Mouse (Mus musculus): ENCODE data around the gene Olfr495. TPM values are rescaled to one million over a fixed set of nuclear protein-coding genes. Genes with fewer than 3 reads are reported as not detected.

Olfr495 gene
- polyA plus RNA-seq (2014; fragmentation: Nextera tagmentation; extraction: Ambion mirVana) = not detected in 2 replicates

DNA sequence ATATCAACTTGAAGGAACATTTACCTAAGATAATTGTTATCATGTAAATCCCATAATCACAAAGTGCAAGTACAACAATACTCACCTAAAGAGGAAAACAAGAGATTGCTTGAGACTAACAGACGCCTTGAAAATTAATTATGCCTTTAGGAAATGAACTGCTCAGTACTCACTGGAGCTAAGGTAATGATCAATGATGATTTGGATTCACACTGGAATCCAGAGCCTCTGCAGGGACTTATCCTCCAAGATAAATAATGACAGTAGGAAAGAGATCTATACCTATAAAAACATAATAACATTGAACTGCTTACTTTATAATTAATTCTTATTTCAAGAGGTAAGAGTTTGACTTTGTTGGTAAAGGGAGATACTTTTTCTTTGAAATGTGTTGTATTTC, at the start of gene Olfr495:
TSS of gene Olfr495 (plus strand) at position 301 of the 400 bp plus-strand sequence.
- Histone ChIP-seq H3K27me3 (ENCODE audit: control insufficient read depth, insufficient read depth, low read length) (no peaks in the 10 kb centered on the region), H3K27ac (replicated peaks; ENCODE audit: low read depth, low read length) (no peak within 1 kb of the TSS), H3K9ac (ENCODE audit: low read length) (no peak within 1 kb of the TSS), H3K4me2 (ENCODE audit: low read depth, severe bottlenecking) (no peak within 1 kb of the TSS), H3K9me3 (ENCODE audit: control insufficient read depth, low read length) (no peaks in the 10 kb centered on the region), H3K36me3 (ENCODE audit: control insufficient read depth, insufficient read depth, low read length) (no peaks in the 10 kb centered on the region), H3K4me3 (ENCODE audit: low read depth, low read length) (no peak within 1 kb of the TSS), H3K4me1 (ENCODE audit: control insufficient read depth, insufficient read depth, low read length) (no peaks in the 10 kb centered on the region)
- 69% methylated on average over 1 of the region's 1 CpGs for WGBS
- no peak for DNase-seq (ENCODE audit: low spot score)
- ATAC-seq (ENCODE audit: insufficient number of reproducible peaks, low FRiP score, low TSS enrichment, low read depth) = no peak

DNA sequence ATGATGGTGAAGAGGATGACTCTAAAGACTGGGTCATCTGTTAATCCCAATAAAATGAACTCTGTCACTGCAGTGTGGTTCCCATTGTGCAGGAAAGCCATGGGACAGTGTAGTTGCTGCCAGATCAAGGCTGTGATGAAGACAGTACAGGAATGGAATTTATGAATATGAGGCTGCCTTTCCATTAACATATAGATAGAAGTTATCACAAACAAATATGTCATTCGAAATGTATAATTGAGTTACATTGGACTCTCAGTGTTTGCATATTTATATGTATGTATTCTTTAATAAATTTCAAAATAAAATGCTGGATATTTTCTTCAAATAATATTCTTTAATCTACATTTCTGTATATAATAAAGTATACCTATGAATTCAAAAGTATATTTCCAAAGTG, 46.1 kb upstream of the Olfr495 start, which contains the start of gene Olfr493:
TSS of gene Olfr493 (minus strand) at position 101 of the 400 bp plus-strand sequence.
- Histone ChIP-seq H3K4me1 (ENCODE audit: control insufficient read depth, insufficient read depth, low read length) (no peaks in the 10 kb centered on the region), H3K9me3 (ENCODE audit: control insufficient read depth, low read length) (no peaks in the 10 kb centered on the region), H3K4me2 (ENCODE audit: low read depth, severe bottlenecking) (no peak within 1 kb of the TSS), H3K4me3 (ENCODE audit: low read depth, low read length) (no peak within 1 kb of the TSS), H3K27me3 (ENCODE audit: control insufficient read depth, insufficient read depth, low read length) (no peaks in the 10 kb centered on the region), H3K27ac (replicated peaks; ENCODE audit: low read depth, low read length) (no peak within 1 kb of the TSS), H3K9ac (ENCODE audit: low read length) (no peak within 1 kb of the TSS), H3K36me3 (ENCODE audit: control insufficient read depth, insufficient read depth, low read length) (no peaks in the 10 kb centered on the region)
- DNase-seq (ENCODE audit: low spot score) (no peak), ATAC-seq (ENCODE audit: insufficient number of reproducible peaks, low FRiP score, low TSS enrichment, low read depth) (no peak)
- WGBS = 67% methylated on average over 1 of the region's 1 CpGs

DNA sequence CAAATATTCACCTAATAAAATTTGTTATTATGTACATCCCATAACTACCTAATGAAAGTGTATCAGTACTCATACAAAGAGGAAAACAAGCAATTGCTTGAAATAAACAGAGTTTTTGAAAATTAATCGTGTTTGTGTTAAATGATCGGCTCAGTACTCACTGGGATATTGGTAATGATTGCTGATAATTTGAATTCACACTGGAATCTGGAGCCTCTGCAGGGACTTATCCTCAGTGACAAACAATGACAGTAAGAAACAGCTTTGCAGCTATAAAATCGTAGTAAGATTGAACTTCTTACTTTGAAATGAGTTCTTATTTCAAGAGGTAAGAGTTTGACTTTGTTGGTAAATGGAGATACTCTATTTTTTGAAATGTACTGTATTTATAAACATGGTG, 27.9 kb upstream of the Olfr495 start, which contains the start of gene Olfr494:
TSS of gene Olfr494 (plus strand) at position 301 of the 400 bp plus-strand sequence.
- ATAC-seq (ENCODE audit: insufficient number of reproducible peaks, low FRiP score, low TSS enrichment, low read depth) = no peak
- no peaks in the 10 kb centered on the region for H3K36me3 ChIP-seq (ENCODE audit: control insufficient read depth, insufficient read depth, low read length)
- H3K27me3 ChIP-seq (ENCODE audit: control insufficient read depth, insufficient read depth, low read length) = no peaks in the 10 kb centered on the region
- no peak within 1 kb of the TSS for H3K27ac ChIP-seq (replicated peaks; ENCODE audit: low read depth, low read length)
- H3K9ac ChIP-seq (ENCODE audit: low read length) = no peak within 1 kb of the TSS
- no peaks in the 10 kb centered on the region for H3K9me3 ChIP-seq (ENCODE audit: control insufficient read depth, low read length)
- no peak for DNase-seq (ENCODE audit: low spot score)
- no peaks in the 10 kb centered on the region for H3K4me1 ChIP-seq (ENCODE audit: control insufficient read depth, insufficient read depth, low read length)
- no peak within 1 kb of the TSS for H3K4me2 ChIP-seq (ENCODE audit: low read depth, severe bottlenecking)
- no peak within 1 kb of the TSS for H3K4me3 ChIP-seq (ENCODE audit: low read depth, low read length)
- WGBS = 77% methylated on average over 3 of the region's 3 CpGs

DNA sequence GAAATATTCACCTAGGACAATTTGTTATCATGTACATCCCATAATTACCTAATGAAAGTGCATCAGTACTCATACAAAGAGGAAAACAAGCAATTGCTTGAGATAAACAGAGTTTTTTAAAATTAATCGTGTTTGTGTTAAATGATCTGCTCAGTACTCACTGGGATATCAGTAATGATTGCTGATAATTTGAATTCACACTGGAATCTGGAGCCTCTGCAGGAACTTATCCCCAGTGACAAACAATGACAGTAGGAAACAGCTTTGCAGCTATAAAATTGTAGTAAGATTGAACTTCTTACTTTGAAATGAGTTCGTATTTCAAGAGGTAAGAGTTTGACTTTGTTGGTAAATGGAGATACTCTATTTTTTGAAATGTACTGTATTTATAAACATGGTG, 27.2 kb downstream of the Olfr495 start, which contains the start of gene Olfr497:
TSS of gene Olfr497 (plus strand) at position 301 of the 400 bp plus-strand sequence.
- no peaks in the 10 kb centered on the region for H3K4me1 ChIP-seq (ENCODE audit: control insufficient read depth, insufficient read depth, low read length)
- no peaks in the 10 kb centered on the region for H3K9me3 ChIP-seq (ENCODE audit: control insufficient read depth, low read length)
- no peaks in the 10 kb centered on the region for H3K36me3 ChIP-seq (ENCODE audit: control insufficient read depth, insufficient read depth, low read length)
- no peak within 1 kb of the TSS for H3K4me3 ChIP-seq (ENCODE audit: low read depth, low read length)
- 75% methylated on average over 2 of the region's 2 CpGs for WGBS
- H3K27me3 ChIP-seq (ENCODE audit: control insufficient read depth, insufficient read depth, low read length) = no peaks in the 10 kb centered on the region
- no peak for ATAC-seq (ENCODE audit: insufficient number of reproducible peaks, low FRiP score, low TSS enrichment, low read depth)
- no peak within 1 kb of the TSS for H3K4me2 ChIP-seq (ENCODE audit: low read depth, severe bottlenecking)
- no peak within 1 kb of the TSS for H3K27ac ChIP-seq (replicated peaks; ENCODE audit: low read depth, low read length)
- no peak for DNase-seq (ENCODE audit: low spot score)
- H3K9ac ChIP-seq (ENCODE audit: low read length) = no peak within 1 kb of the TSS

Other genes starting within 250 kb of the Olfr495 start
- not detected in 2 replicates for gene Olfr485, start 233.3 kb upstream of the Olfr495 start, polyA plus RNA-seq (2014; fragmentation: Nextera tagmentation; extraction: Ambion mirVana)
- gene Olfr486, start 220.4 kb upstream of the Olfr495 start, polyA plus RNA-seq (2014; fragmentation: Nextera tagmentation; extraction: Ambion mirVana) = not detected in 2 replicates
- gene Olfr487, start 178.5 kb upstream of the Olfr495 start, polyA plus RNA-seq (2014; fragmentation: Nextera tagmentation; extraction: Ambion mirVana) = not detected in 2 replicates
- not detected in 2 replicates for gene Olfr488, start 134.8 kb upstream of the Olfr495 start, polyA plus RNA-seq (2014; fragmentation: Nextera tagmentation; extraction: Ambion mirVana)
- gene Olfr490, start 104.2 kb upstream of the Olfr495 start, polyA plus RNA-seq (2014; fragmentation: Nextera tagmentation; extraction: Ambion mirVana) = not detected in 2 replicates
- gene Olfr491, start 79.7 kb upstream of the Olfr495 start, polyA plus RNA-seq (2014; fragmentation: Nextera tagmentation; extraction: Ambion mirVana) = not detected in 2 replicates
- not detected in 2 replicates for gene Olfr492, start 69.5 kb upstream of the Olfr495 start, polyA plus RNA-seq (2014; fragmentation: Nextera tagmentation; extraction: Ambion mirVana)
- gene Olfr493, start 46.2 kb upstream of the Olfr495 start, polyA plus RNA-seq (2014; fragmentation: Nextera tagmentation; extraction: Ambion mirVana) = not detected in 2 replicates
- gene Olfr494, start 27.8 kb upstream of the Olfr495 start, polyA plus RNA-seq (2014; fragmentation: Nextera tagmentation; extraction: Ambion mirVana) = not detected in 2 replicates
- not detected in 2 replicates for gene Olfr497, start 27.3 kb downstream of the Olfr495 start, polyA plus RNA-seq (2014; fragmentation: Nextera tagmentation; extraction: Ambion mirVana)
- not detected in 2 replicates for gene Olfr498, start 72.2 kb downstream of the Olfr495 start, polyA plus RNA-seq (2014; fragmentation: Nextera tagmentation; extraction: Ambion mirVana)
- not detected in 2 replicates for gene Olfr502, start 131.9 kb downstream of the Olfr495 start, polyA plus RNA-seq (2014; fragmentation: Nextera tagmentation; extraction: Ambion mirVana)
- not detected in 2 replicates for gene Olfr503, start 151.4 kb downstream of the Olfr495 start, polyA plus RNA-seq (2014; fragmentation: Nextera tagmentation; extraction: Ambion mirVana)
- gene Olfr504, start 172.6 kb downstream of the Olfr495 start, polyA plus RNA-seq (2014; fragmentation: Nextera tagmentation; extraction: Ambion mirVana) = not detected in 2 replicates
- gene Olfr506, start 217.6 kb downstream of the Olfr495 start, polyA plus RNA-seq (2014; fragmentation: Nextera tagmentation; extraction: Ambion mirVana) = not detected in 2 replicates
- not detected in 2 replicates for gene Olfr507, start 228.6 kb downstream of the Olfr495 start, polyA plus RNA-seq (2014; fragmentation: Nextera tagmentation; extraction: Ambion mirVana)
- gene Olfr508, start 236.8 kb downstream of the Olfr495 start, polyA plus RNA-seq (2014; fragmentation: Nextera tagmentation; extraction: Ambion mirVana) = not detected in 2 replicates

Data from limb, embryonic 11.5 days (tissue).